Mouse (Mus musculus) limb, embryonic 13.5 days (tissue): ENCODE measurements around the gene Gfpt1. TPM values are rescaled to one million over a fixed set of nuclear protein-coding genes. Genes with fewer than 3 reads are reported as not detected.
"Not testable (repeated sequence)": the region's sequence is repeated elsewhere in the genome, so short reads cannot be mapped to it uniquely, and the experiment has no call there.

Source experiments
- ATAC-seq: fragments of 200-750 bp; cut with Nextera tagmentation; 2 replicates; pipeline ENCODE4 v1.8.0; 2017; ENCODE audit warnings: low read depth, moderate number of reproducible peaks, moderate TSS enrichment; ENCODE audit not compliant: low FRiP score
- H3K27ac ChIP-seq: fragments of 300-500 bp; sonication (generic); 2 replicates; pipeline ENCODE4 v1.5.1; 2015; ENCODE audit warnings: inconsistent platforms, mild to moderate bottlenecking, moderate library complexity
- H3K27me3 ChIP-seq: fragments of 300-500 bp; sonication (generic); 2 replicates; pipeline ENCODE4 v1.6.1; 2015; ENCODE audit warnings: mild to moderate bottlenecking, inconsistent platforms
- H3K36me3 ChIP-seq: fragments of 300-500 bp; sonication (generic); 2 replicates; pipeline ENCODE4 v1.6.1; 2015; ENCODE audit warnings: inconsistent platforms, mild to moderate bottlenecking, moderate library complexity
- H3K4me1 ChIP-seq: fragments of 300-500 bp; sonication (generic); 2 replicates; pipeline ENCODE4 v1.6.1; 2015; ENCODE audit warnings: inconsistent platforms
- H3K4me2 ChIP-seq: fragments of 300-500 bp; sonication (generic); replicated peaks from 2 replicates; pipeline ENCODE4 v1.6.1; 2015; ENCODE audit warnings: inconsistent platforms, mild to moderate bottlenecking, moderate library complexity
- H3K4me3 ChIP-seq: fragments of 300-500 bp; sonication (generic); 2 replicates; pipeline ENCODE4 v1.5.1; 2015; ENCODE audit warnings: moderate library complexity, mild to moderate bottlenecking, inconsistent platforms
- H3K9ac ChIP-seq: fragments of 300-500 bp; sonication (generic); 2 replicates; pipeline ENCODE4 v1.6.1; 2015; ENCODE audit warnings: mild to moderate bottlenecking, inconsistent platforms
- H3K9me3 ChIP-seq: fragments of 300-500 bp; sonication (generic); 2 replicates; pipeline ENCODE4 v1.6.1; 2016; ENCODE audit warnings: inconsistent platforms
- WGBS: fragments of 180-500 bp; shearing (Covaris S2); methylation state at CpG from one replicate; pipeline ENCODE4 v1.1.7; 2015; 5-methylcytosine and 5-hydroxymethylcytosine counted together
- polyA plus RNA-seq: library from polyadenylated mRNA; unstranded; fragments of >200 nt; fragmentation: Nextera tagmentation; extraction: Ambion mirVana; gene quantifications from 2 replicates; pipeline ENCODE4 v1.2.1, GENCODE M21; 2015

Gene Gfpt1
- polyA plus RNA-seq, 1 experiment from 2014 or later, result 27.3 TPM

GRCm38 (mm10) chr6:87018874-87019273 is 23.8 kb upstream of the Gfpt1 start:
- no peak overlapping the region for H3K9ac ChIP-seq
- H3K4me1 ChIP-seq, result no peaks in the 10 kb centered on the region
- no peak overlapping the region for H3K27ac ChIP-seq
- no peak for ATAC-seq
- H3K36me3 ChIP-seq, result peaks cover 82% of the 10 kb centered on the region
- peaks cover 5% of the 10 kb centered on the region; the same call in 1 of the 2 replicates for H3K9me3 ChIP-seq
- WGBS, result 90% methylated on average over 8 of the region's 8 CpGs
- H3K4me3 ChIP-seq, result no peak overlapping the region
- H3K27me3 ChIP-seq, result no peaks in the 10 kb centered on the region
- H3K4me2 ChIP-seq, result no peak overlapping the region

DNA sequence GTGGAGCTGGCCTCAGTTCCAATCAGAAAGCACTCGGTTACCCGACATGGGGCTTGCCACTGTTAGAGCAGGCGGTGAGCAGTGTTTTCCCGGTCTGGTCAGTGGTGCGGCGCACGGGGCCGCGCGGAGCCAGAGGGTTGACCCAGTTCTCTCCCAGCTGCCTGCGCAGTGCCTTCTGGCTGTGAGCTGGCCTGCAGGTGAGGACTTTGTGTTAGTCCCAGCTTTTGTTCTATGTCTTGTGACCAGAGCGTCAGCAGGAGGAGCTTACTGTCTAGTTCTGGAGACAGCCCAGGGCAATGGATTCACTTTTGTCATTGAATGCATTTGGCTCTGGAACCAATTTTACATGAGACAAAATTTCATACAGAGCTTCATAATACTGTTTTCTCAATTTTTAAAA is 20.9 kb upstream of the Gfpt1 start:
- no peak overlapping the region for H3K4me2 ChIP-seq
- H3K36me3 ChIP-seq, result peaks cover 87% of the 10 kb centered on the region
- no peak for ATAC-seq
- no peak overlapping the region for H3K27ac ChIP-seq
- no peak overlapping the region for H3K4me3 ChIP-seq
- no peaks in the 10 kb centered on the region for H3K27me3 ChIP-seq
- WGBS, result 97% methylated on average over 12 of the region's 12 CpGs
- H3K9ac ChIP-seq, result no peak overlapping the region
- H3K4me1 ChIP-seq, result no peaks in the 10 kb centered on the region
- H3K9me3 ChIP-seq, result peaks cover 5% of the 10 kb centered on the region; the same call in 1 of the 2 replicates

DNA sequence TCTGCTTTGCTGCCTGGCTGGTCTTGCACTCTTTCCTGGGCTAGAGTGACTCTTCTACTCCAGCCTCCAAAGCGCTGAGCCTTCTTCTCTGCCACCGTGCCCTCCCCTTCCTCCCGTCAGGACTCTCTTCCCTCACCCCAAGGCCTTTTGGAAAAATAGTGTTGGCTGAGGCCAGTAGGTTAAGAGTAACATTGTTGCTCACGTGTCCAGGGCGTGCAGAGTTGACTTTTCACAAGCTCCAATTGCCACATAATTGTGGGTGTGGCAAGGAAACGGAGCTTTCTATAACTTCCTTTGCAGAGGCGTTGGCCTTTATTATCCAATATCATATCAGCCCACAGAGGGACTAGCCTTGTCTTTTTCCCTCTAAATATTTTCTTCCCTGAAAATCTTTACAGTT is 15.7 kb upstream of the Gfpt1 start:
- Histone ChIP-seq H3K4me3 (no peak overlapping the region), H3K27ac (no peak overlapping the region), H3K27me3 (no peaks in the 10 kb centered on the region), H3K36me3 (peaks cover 72% of the 10 kb centered on the region), H3K4me2 (no peak overlapping the region), H3K9me3 (no peaks in the 10 kb centered on the region), H3K9ac (no peak overlapping the region), H3K4me1 (0 out of 2 replicates have a peak, but pooled peaks cover 5% of the 10 kb centered on the region)
- no peak for ATAC-seq
- 84% methylated on average over 7 of the region's 7 CpGs for WGBS

DNA sequence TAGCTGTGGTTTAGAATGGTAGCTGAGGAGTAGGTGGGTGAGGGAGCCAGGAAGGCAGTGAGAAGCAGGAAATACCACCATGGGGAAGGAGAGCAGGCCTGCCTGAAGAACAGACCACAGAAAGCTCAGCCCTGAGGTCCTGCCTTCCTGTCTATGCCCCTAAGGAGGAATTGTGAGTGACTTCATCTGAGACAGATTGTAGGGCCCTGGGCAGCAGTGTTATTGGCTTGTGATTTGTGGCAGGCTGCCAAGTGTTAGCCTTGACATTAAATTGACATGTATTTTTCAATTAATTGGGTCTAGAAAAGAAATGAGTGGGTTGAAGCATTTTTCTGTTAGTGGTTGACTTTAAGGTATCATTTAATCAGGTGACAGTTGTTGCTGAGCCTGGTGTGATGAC is 13.8 kb upstream of the Gfpt1 start:
- Histone ChIP-seq H3K4me3 (no peak overlapping the region), H3K27ac (no peak overlapping the region), H3K4me1 (0 out of 2 replicates have a peak, but pooled peaks cover 5% of the 10 kb centered on the region), H3K9me3 (no peaks in the 10 kb centered on the region), H3K4me2 (no peak overlapping the region), H3K36me3 (peaks cover 62% of the 10 kb centered on the region), H3K9ac (no peak overlapping the region), H3K27me3 (no peaks in the 10 kb centered on the region)
- no peak for ATAC-seq

DNA sequence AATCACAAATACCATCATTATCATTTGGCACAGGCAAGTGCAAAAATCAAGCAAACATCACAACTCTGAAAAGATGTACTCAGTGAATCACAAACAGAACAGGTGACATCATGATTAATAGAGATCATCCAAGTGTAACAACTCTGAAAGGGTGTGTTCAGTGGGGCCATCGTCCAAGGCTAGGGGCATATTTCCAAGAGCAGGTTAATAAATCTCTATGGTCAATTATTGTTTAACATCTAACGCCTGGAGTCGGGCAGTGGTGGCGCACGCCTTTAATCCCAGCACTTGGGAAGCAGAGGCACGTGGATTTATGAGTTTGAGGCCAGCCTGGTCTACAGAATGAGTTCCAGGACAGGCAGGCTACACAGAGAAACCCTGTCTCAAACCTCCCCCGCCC is 11.3 kb upstream of the Gfpt1 start:
- not testable (repeated sequence) for H3K27me3 ChIP-seq, H3K4me2 ChIP-seq, ATAC-seq, H3K9me3 ChIP-seq, H3K4me1 ChIP-seq, H3K9ac ChIP-seq, H3K4me3 ChIP-seq, H3K27ac ChIP-seq
- peaks cover 42% of the 10 kb centered on the region for H3K36me3 ChIP-seq
- 60% methylated on average over 7 of the region's 7 CpGs for WGBS

GRCm38 (mm10) chr6:87032401-87032800 is 10.2 kb upstream of the Gfpt1 start:
- 88% methylated on average over 3 of the region's 3 CpGs for WGBS
- Histone ChIP-seq H3K27me3 (no peaks in the 10 kb centered on the region), H3K27ac (no peak overlapping the region), H3K36me3 (peaks cover 34% of the 10 kb centered on the region), H3K4me1 (0 out of 2 replicates have a peak, but pooled peaks cover 5% of the 10 kb centered on the region), H3K9ac (no peak overlapping the region), H3K9me3 (0 out of 2 replicates have a peak, but pooled peaks cover 4% of the 10 kb centered on the region), H3K4me2 (no peak overlapping the region), H3K4me3 (no peak overlapping the region)
- ATAC-seq, result no peak

DNA sequence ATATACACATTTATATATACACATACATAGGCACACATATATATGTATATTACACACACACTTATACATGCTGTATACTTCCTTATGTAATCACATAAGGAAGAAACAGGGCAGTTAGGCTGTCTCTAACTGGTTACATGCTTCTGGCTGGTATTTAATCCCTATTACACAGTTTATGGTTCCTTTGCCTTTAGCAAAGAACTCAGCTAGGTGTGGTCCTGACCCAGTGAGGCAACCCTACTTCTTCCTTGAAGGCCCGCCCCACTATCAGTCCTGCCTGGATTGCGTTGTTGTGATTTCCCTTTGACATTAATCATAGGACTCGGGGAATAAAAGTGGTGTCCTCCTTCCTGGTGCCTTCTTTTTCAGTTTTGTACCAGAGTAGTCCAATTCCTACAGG is 8.3 kb upstream of the Gfpt1 start:
- Histone ChIP-seq H3K4me2 (no peak overlapping the region), H3K9me3 (0 out of 2 replicates have a peak, but pooled peaks cover 4% of the 10 kb centered on the region), H3K27ac (no peak overlapping the region), H3K4me3 (no peak overlapping the region), H3K36me3 (peaks cover 17% of the 10 kb centered on the region), H3K27me3 (no peaks in the 10 kb centered on the region), H3K9ac (no peak overlapping the region), H3K4me1 (no peaks in the 10 kb centered on the region)
- 90% methylated on average over 3 of the region's 3 CpGs for WGBS
- ATAC-seq, result no peak

GRCm38 (mm10) chr6:87037826-87038620 is 4.6 kb upstream of the Gfpt1 start:
- Histone ChIP-seq H3K27me3 (no peaks in the 10 kb centered on the region), H3K27ac (no peak overlapping the region), H3K4me3 (no peak overlapping the region), H3K9ac (no peak overlapping the region), H3K4me2 (no peak overlapping the region), H3K9me3 (0 out of 2 replicates have a peak, but pooled peaks cover 4% of the 10 kb centered on the region), H3K36me3 (no peaks in the 10 kb centered on the region), H3K4me1 (peaks cover 5% of the 10 kb centered on the region; the same call in 1 of the 2 replicates)
- ATAC-seq, result no peak
- 84% methylated on average over 10 of the region's 10 CpGs for WGBS

- H3K4me3 ChIP-seq, result no peak overlapping the region
- no peaks in the 10 kb centered on the region for H3K27me3 ChIP-seq
- H3K4me2 ChIP-seq, result no peak overlapping the region
- H3K4me1 ChIP-seq, result peaks cover 15% of the 10 kb centered on the region
- no peak overlapping the region for H3K9ac ChIP-seq
- WGBS, result 87% methylated on average over 8 of the region's 8 CpGs
- H3K36me3 ChIP-seq, result no peaks in the 10 kb centered on the region
- 0 out of 2 replicates have a peak, but pooled peaks cover 4% of the 10 kb centered on the region for H3K9me3 ChIP-seq
- no peak overlapping the region for H3K27ac ChIP-seq
- ATAC-seq, result no peak
These were observed 3.5 kb upstream of the Gfpt1 start for GRCm38 (mm10) chr6:87039161-87039560.

- no peak for ATAC-seq
- peak overlapping the region; percentile 75; the same call in 1 of the 2 replicates for H3K4me2 ChIP-seq
- no peaks in the 10 kb centered on the region for H3K27me3 ChIP-seq
- 0 out of 2 replicates have a peak, but pooled peaks cover 4% of the 10 kb centered on the region for H3K9me3 ChIP-seq
- peaks cover 22% of the 10 kb centered on the region for H3K4me1 ChIP-seq
- no peaks in the 10 kb centered on the region for H3K36me3 ChIP-seq
- no peak overlapping the region for H3K9ac ChIP-seq
- H3K4me3 ChIP-seq, result no peak overlapping the region
- 82% methylated on average over 4 of the region's 4 CpGs for WGBS
- H3K27ac ChIP-seq, result peak overlapping the region; percentile 100
These were observed 1.7 kb upstream of the Gfpt1 start for GRCm38 (mm10) chr6:87040971-87041370.

- ATAC-seq, result no peak
- Histone ChIP-seq H3K36me3 (no peaks in the 10 kb centered on the region), H3K9ac (no peak overlapping the region), H3K4me2 (peak overlapping the region; percentile 75), H3K27me3 (no peaks in the 10 kb centered on the region), H3K4me1 (peaks cover 22% of the 10 kb centered on the region), H3K9me3 (0 out of 2 replicates have a peak, but pooled peaks cover 4% of the 10 kb centered on the region), H3K27ac (peak overlapping the region; percentile 100), H3K4me3 (peak overlapping the region; percentile 94; the same call in 1 of the 2 replicates)
- WGBS, result 83% methylated on average over 7 of the region's 7 CpGs
These were observed 1.2 kb upstream of the Gfpt1 start for GRCm38 (mm10) chr6:87041431-87041830.

- Histone ChIP-seq H3K36me3 (no peaks in the 10 kb centered on the region), H3K9me3 (0 out of 2 replicates have a peak, but pooled peaks cover 3% of the 10 kb centered on the region), H3K27ac (peak overlapping the region; percentile 100), H3K4me2 (peak overlapping the region; percentile 75), H3K4me1 (peaks cover 22% of the 10 kb centered on the region), H3K27me3 (no peaks in the 10 kb centered on the region), H3K9ac (peak overlapping the region; percentile 97), H3K4me3 (peak overlapping the region; percentile 94)
- 0 out of 2 replicates have a peak, but pooled peaks have one; percentile 1 for ATAC-seq
- under 1% methylated on average over 11 of the region's 11 CpGs for WGBS
These were observed 676 bp upstream of the Gfpt1 start for GRCm38 (mm10) chr6:87042004-87042336.
